Mouse (Mus musculus): ENCODE results near the gene Elovl2. TPM values are rescaled to one million over a fixed set of nuclear protein-coding genes. Genes with fewer than 3 reads are reported as not detected.
"Not testable (repeated sequence)": the region's sequence is repeated elsewhere in the genome, so short reads cannot be mapped to it uniquely, and the experiment has no call there.

The Elovl2 gene
- polyA plus RNA-seq, 1 experiment from 2014 or later, result 6.9 TPM

DNA sequence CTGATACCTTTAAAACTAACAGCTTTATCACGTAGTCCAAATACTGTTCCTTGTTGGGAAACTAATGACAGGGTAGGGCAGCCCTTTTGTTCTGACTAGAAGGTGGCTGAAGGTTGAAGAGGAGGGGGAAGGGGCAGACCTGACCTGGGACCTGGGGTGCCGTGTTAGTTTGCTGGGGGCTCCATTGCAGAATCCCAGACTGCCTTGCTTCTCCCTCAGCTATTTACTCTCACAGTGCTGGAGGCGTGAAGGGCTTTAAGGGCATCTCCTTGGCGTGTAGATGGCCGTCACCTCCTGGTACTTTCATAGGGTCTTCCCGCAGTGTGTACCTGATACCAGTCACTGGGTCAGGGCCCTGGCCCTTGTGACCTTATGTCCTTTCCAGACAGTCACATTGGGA lies 31.9 kb upstream of the Elovl2 start:
- ATAC-seq (ENCODE audit: insufficient number of reproducible peaks, insufficient read depth, low FRiP score, low read depth), result peak; percentile 51; the same call in 1 of the 2 replicates
- Histone ChIP-seq H3K27ac (ENCODE audit: low read length) (peak overlapping the region; percentile 11; the same call in 1 of the 2 replicates), H3K36me3 (ENCODE audit: control insufficient read depth, insufficient read depth, low read length) (no peaks in the 10 kb centered on the region), H3K9me3 (ENCODE audit: control insufficient read depth, low read depth, low read length) (no peaks in the 10 kb centered on the region), H3K4me3 (ENCODE audit: low read depth, low read length) (no peak overlapping the region), H3K27me3 (ENCODE audit: control insufficient read depth, insufficient read depth, low read length) (no peaks in the 10 kb centered on the region), H3K9ac (replicated peaks; ENCODE audit: low read depth, low read length) (no peak overlapping the region), H3K4me1 (ENCODE audit: control insufficient read depth, insufficient read depth, low read length) (peaks cover 8% of the 10 kb centered on the region), H3K4me2 (replicated peaks; ENCODE audit: low read depth, low read length) (no peak overlapping the region)
- WGBS, result 60% methylated on average over 6 of the region's 6 CpGs

DNA sequence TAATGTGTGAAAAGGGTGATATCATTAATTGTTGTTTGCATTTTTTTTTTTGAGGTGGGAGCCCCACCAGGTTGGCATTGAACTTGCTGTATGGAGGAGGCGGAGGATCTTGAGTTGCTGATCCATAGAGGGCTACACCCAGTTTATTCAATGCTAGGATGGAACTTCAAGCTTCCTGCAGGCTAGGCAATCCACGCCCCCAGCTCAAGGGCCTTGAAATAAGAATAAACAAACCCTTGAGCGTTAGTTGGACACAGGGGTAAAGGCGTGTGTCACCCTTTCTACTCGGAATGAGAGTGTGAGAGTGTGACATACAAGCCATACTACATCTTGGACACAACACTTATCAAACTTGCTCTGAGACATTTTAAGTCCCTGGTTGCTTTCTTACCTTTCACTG lies 31.5 kb upstream of the Elovl2 start:
- Histone ChIP-seq H3K4me1 (ENCODE audit: control insufficient read depth, insufficient read depth, low read length) (peaks cover 8% of the 10 kb centered on the region), H3K9ac (replicated peaks; ENCODE audit: low read depth, low read length) (no peak overlapping the region), H3K36me3 (ENCODE audit: control insufficient read depth, insufficient read depth, low read length) (no peaks in the 10 kb centered on the region), H3K4me3 (ENCODE audit: low read depth, low read length) (no peak overlapping the region), H3K27ac (ENCODE audit: low read length) (peak overlapping the region; percentile 11), H3K9me3 (ENCODE audit: control insufficient read depth, low read depth, low read length) (no peaks in the 10 kb centered on the region), H3K27me3 (ENCODE audit: control insufficient read depth, insufficient read depth, low read length) (no peaks in the 10 kb centered on the region), H3K4me2 (replicated peaks; ENCODE audit: low read depth, low read length) (no peak overlapping the region)
- no peak for ATAC-seq (ENCODE audit: insufficient number of reproducible peaks, insufficient read depth, low FRiP score, low read depth)
- WGBS, result 31% methylated on average over 5 of the region's 5 CpGs

DNA sequence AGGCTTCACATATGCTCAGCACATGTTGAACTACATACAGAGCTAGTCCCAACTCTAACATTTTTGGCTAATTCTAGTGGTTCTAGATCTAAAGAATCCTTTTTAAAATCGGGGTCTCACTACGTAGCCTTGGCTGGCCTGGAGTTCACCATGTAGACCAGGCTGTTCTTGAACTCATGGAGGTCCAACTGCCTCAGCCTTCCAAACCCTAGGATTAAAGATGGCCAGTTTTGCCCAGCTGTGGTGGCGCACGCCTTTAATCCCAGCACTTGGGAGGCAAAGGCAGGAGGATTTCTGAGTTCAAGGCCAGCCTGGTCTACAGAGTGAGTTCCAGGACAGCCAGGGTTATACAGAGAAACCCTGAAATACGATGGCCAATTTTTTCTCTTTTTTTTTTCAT lies 31.0 kb upstream of the Elovl2 start:
- ATAC-seq (ENCODE audit: insufficient number of reproducible peaks, insufficient read depth, low FRiP score, low read depth); H3K36me3 ChIP-seq (ENCODE audit: control insufficient read depth, insufficient read depth, low read length); H3K9ac ChIP-seq (replicated peaks; ENCODE audit: low read depth, low read length); H3K9me3 ChIP-seq (ENCODE audit: control insufficient read depth, low read depth, low read length); H3K27me3 ChIP-seq (ENCODE audit: control insufficient read depth, insufficient read depth, low read length); H3K4me1 ChIP-seq (ENCODE audit: control insufficient read depth, insufficient read depth, low read length): not testable (repeated sequence)
- peak overlapping the region; percentile 69 for H3K4me2 ChIP-seq (replicated peaks; ENCODE audit: low read depth, low read length)
- H3K4me3 ChIP-seq (ENCODE audit: low read depth, low read length), result 0 out of 2 replicates have a peak overlapping the region, but pooled peaks have one; percentile 80
- 87% methylated on average over 5 of the region's 5 CpGs for WGBS
- peak overlapping the region; percentile 11; the same call in 1 of the 2 replicates for H3K27ac ChIP-seq (ENCODE audit: low read length)

DNA sequence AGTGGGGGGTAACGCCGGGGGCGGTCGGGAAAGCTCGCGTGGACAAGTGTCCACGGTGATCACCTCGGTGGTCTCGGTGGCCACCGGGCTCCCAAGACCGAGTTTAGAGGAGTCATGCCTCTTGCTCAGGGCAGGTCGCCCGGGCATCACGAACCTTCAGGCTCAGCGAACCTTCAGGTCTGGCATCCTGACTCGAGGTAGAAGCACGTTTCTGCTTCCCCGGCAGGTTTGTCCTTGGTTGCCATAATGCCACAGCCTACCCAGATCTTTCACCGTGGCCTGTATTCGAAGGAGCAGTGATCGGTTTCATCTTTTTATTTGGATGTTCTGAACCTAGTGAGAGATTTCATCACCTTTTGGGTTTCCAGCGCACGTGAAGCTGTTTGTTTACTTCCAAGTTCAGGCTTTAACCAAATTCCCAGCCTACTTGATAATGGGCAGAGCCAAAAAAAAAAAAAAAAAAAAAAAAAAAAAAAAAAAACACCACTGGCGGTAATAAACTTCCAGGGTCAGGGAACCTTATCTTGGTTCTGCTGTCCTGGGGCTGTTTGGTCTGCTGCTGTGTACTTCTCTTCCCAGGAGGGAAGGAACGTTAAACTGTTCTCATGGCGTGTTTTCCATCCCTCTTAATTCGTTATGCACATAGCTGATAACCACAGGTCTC lies 30.2 kb upstream of the Elovl2 start:
- WGBS, result 2% methylated on average over 27 of the region's 27 CpGs
- Histone ChIP-seq H3K27ac (ENCODE audit: low read length) (peak overlapping the region; percentile 75; the same call in 1 of the 2 replicates), H3K4me3 (ENCODE audit: low read depth, low read length) (peak overlapping the region; percentile 80), H3K9ac (replicated peaks; ENCODE audit: low read depth, low read length) (peak overlapping the region; percentile 87), H3K4me2 (replicated peaks; ENCODE audit: low read depth, low read length) (peak overlapping the region; percentile 69), H3K27me3 (ENCODE audit: control insufficient read depth, insufficient read depth, low read length) (no peaks in the 10 kb centered on the region), H3K4me1 (ENCODE audit: control insufficient read depth, insufficient read depth, low read length) (peaks cover 8% of the 10 kb centered on the region), H3K36me3 (ENCODE audit: control insufficient read depth, insufficient read depth, low read length) (no peaks in the 10 kb centered on the region), H3K9me3 (ENCODE audit: control insufficient read depth, low read depth, low read length) (no peaks in the 10 kb centered on the region)
- no peak for ATAC-seq (ENCODE audit: insufficient number of reproducible peaks, insufficient read depth, low FRiP score, low read depth)

DNA sequence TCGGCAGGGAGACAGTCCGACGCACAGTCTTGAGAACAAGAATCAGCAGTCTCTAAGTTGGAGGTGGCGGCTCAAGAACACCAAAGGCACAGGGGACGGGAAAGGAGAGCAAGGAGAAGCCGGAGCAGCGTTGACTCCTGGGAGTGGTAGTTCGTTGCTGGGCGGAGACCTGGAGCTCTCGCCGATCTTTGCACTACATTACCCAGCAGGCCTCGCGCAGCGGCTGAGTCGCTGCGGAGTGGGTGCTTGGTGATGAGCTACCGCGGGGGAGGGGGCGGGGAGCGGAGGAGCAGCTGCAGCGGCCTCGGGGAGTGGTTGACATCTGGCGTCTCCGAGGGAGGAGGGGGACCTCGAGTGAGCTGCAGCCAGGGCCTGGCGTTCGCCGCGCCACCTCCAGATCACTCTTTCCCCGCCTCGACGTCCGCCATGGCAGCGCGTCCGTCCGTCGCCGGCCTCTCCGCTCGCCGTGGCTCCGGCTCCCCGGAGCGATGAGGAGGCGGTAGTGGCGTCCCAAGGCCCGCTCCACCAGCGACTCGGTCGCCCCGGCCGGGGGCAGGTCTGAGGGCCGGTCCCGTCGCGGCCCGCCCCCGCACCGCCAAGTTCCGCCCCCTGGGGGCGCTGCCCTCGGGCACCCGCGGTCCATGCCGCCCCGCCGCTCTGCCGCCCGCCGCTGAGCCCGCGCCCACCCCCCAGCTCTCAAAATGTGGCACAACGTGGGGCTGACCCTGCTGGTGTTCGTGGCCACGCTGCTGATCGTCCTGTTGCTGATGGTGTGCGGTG lies 29.5 kb upstream of the Elovl2 start, which contains the start of gene Smim13:
TSS of gene Smim13 (plus strand) at position 307 of the 780 bp plus-strand sequence.
- Histone ChIP-seq H3K27ac (ENCODE audit: low read length) (peak within 1 kb of the TSS; percentile 75), H3K9ac (replicated peaks; ENCODE audit: low read depth, low read length) (peak within 1 kb of the TSS; percentile 87), H3K4me2 (replicated peaks; ENCODE audit: low read depth, low read length) (peak within 1 kb of the TSS; percentile 69), H3K4me3 (ENCODE audit: low read depth, low read length) (peak within 1 kb of the TSS; percentile 80), H3K9me3 (ENCODE audit: control insufficient read depth, low read depth, low read length) (no peaks in the 10 kb centered on the region), H3K36me3 (ENCODE audit: control insufficient read depth, insufficient read depth, low read length) (no peaks in the 10 kb centered on the region), H3K4me1 (ENCODE audit: control insufficient read depth, insufficient read depth, low read length) (peaks cover 8% of the 10 kb centered on the region), H3K27me3 (ENCODE audit: control insufficient read depth, insufficient read depth, low read length) (no peaks in the 10 kb centered on the region)
- peak; percentile 93 for ATAC-seq (ENCODE audit: insufficient number of reproducible peaks, insufficient read depth, low FRiP score, low read depth)
- WGBS, result under 1% methylated on average over 73 of the region's 78 CpGs

DNA sequence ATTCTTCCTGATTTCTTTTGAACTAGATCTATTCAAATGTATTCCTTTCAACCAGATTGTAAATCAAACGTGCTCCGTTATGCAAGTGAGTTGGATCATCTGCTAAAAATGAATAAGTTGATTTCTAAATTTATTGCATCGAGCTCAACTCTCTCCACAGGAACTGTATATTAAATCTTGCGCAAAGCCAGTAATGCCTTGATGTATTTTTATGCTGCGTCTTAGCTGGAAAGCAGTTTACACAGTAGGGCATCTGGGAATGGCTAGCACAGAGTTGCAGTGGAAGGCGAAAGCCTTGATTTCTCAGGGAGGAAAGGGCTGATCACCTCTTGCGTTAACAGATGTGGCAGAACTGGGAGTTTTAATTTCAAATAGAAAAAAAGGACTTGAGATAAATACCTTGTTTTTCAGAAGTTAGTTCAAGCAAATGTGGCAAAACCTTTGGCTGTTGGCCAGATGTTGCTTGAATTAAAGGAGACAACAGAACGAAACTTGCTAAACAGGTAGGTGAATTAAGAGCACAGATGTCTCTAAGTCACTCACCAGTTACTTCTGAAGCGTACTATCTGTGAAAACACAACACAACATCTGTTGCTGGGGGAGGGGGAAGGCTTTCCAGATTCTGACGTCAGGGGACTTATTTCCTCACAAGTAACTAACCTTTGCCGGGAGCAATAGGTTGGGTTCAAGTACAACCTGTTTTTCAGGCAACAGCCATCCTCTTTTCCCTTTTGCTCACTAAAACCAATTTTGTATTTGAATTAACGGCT lies 28.7 kb upstream of the Elovl2 start:
- Histone ChIP-seq H3K4me3 (ENCODE audit: low read depth, low read length) (peak overlapping the region; percentile 80), H3K9me3 (ENCODE audit: control insufficient read depth, low read depth, low read length) (no peaks in the 10 kb centered on the region), H3K4me1 (ENCODE audit: control insufficient read depth, insufficient read depth, low read length) (peaks cover 8% of the 10 kb centered on the region), H3K9ac (replicated peaks; ENCODE audit: low read depth, low read length) (peak overlapping the region; percentile 32), H3K27ac (ENCODE audit: low read length) (no peak overlapping the region), H3K27me3 (ENCODE audit: control insufficient read depth, insufficient read depth, low read length) (no peaks in the 10 kb centered on the region), H3K4me2 (replicated peaks; ENCODE audit: low read depth, low read length) (peak overlapping the region; percentile 69), H3K36me3 (ENCODE audit: control insufficient read depth, insufficient read depth, low read length) (no peaks in the 10 kb centered on the region)
- ATAC-seq (ENCODE audit: insufficient number of reproducible peaks, insufficient read depth, low FRiP score, low read depth), result no peak
- WGBS, result 38% methylated on average over 12 of the region's 12 CpGs

DNA sequence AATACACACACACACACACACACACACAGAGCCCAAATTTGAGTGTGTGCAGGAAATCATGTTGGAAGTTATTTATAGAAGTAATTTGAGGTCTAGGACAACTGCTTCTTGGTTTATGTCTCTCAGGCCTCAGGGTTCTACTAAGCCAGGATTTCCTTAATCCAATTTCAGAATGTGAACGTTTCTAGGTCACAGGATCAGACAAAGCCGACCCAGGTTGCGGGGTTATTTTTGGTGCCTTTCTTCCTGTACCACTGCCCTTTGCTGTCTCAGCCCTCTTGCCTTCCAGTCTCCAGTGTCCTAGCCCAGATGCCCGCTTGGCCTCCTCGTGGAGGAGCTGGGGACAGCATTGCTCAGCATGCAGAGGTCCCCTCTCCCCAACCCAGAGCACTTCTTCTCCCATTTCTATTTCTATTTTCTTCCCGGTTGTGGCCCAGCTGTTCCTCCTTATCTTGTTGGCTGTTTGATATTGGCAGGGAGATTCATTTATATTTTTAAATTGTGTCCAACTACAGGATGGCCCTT lies 24.2 kb upstream of the Elovl2 start:
- WGBS, result 58% methylated on average over 6 of the region's 6 CpGs

DNA sequence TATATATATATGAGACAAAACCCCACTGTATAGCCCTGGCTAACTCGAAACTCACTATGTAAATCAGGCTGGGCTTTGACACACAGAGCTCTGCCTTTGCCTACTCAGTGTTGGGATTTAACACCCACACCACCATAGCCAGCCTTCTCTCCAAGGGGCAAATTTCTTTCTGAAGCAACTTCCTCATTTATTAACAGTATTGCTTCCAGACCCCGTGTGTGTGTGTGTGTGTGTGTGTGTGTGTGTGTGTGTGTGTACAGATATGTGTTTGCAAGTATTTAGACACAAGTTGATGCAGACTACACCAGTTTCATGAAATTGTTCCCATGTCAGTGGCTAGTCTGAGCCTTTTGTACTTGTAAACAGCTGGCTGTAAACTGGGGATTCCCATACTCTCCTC lies 21.4 kb upstream of the Elovl2 start:
- H3K36me3 ChIP-seq (ENCODE audit: control insufficient read depth, insufficient read depth, low read length), result no peaks in the 10 kb centered on the region
- H3K9ac ChIP-seq (replicated peaks; ENCODE audit: low read depth, low read length), result no peak overlapping the region
- no peak overlapping the region for H3K27ac ChIP-seq (ENCODE audit: low read length)
- ATAC-seq (ENCODE audit: insufficient number of reproducible peaks, insufficient read depth, low FRiP score, low read depth), result no peak
- H3K27me3 ChIP-seq (ENCODE audit: control insufficient read depth, insufficient read depth, low read length), result no peaks in the 10 kb centered on the region
- no peaks in the 10 kb centered on the region for H3K4me1 ChIP-seq (ENCODE audit: control insufficient read depth, insufficient read depth, low read length)
- H3K9me3 ChIP-seq (ENCODE audit: control insufficient read depth, low read depth, low read length), result no peaks in the 10 kb centered on the region
- no peak overlapping the region for H3K4me3 ChIP-seq (ENCODE audit: low read depth, low read length)
- 74% methylated on average over 2 of the region's 2 CpGs for WGBS
- H3K4me2 ChIP-seq (replicated peaks; ENCODE audit: low read depth, low read length), result no peak overlapping the region

More for the DNA sequence above, 24.2 kb upstream of the Elovl2 start:
- Histone ChIP-seq H3K9ac (replicated peaks; ENCODE audit: low read depth, low read length) (no peak overlapping the region), H3K9me3 (ENCODE audit: control insufficient read depth, low read depth, low read length) (no peaks in the 10 kb centered on the region), H3K27ac (ENCODE audit: low read length) (no peak overlapping the region), H3K4me1 (ENCODE audit: control insufficient read depth, insufficient read depth, low read length) (peaks cover 4% of the 10 kb centered on the region; the same call in 1 of the 2 replicates), H3K36me3 (ENCODE audit: control insufficient read depth, insufficient read depth, low read length) (no peaks in the 10 kb centered on the region), H3K4me3 (ENCODE audit: low read depth, low read length) (no peak overlapping the region), H3K4me2 (replicated peaks; ENCODE audit: low read depth, low read length) (no peak overlapping the region), H3K27me3 (ENCODE audit: control insufficient read depth, insufficient read depth, low read length) (no peaks in the 10 kb centered on the region)
- ATAC-seq (ENCODE audit: insufficient number of reproducible peaks, insufficient read depth, low FRiP score, low read depth), result no peak

Data from stomach, embryonic 14.5 days (tissue).